Mouse (Mus musculus): Measurements from ENCODE around the gene Chst2. TPM values are rescaled to one million over a fixed set of nuclear protein-coding genes. Genes with fewer than 3 reads are reported as not detected.

Gene Chst2
- polyA plus RNA-seq, 1 experiment = 16.8 TPM

- H3K27ac ChIP-seq (ENCODE audit: insufficient read depth, low read length) = no peak overlapping the region
- no peaks in the 10 kb centered on the region for H3K27me3 ChIP-seq (ENCODE audit: control insufficient read depth, insufficient read depth, low read length)
- no peak for DNase-seq
- TF ChIP-seq POLR2A (IDR thresholded peaks at IDR 0.05; ENCODE audit: borderline replicate concordance, insufficient read depth, low read length) (no peak), CTCF (IDR thresholded peaks at IDR 0.05; ENCODE audit: borderline replicate concordance, insufficient read depth, low read depth, low read length) (no peak)
- no peaks in the 10 kb centered on the region for H3K4me1 ChIP-seq (ENCODE audit: control insufficient read depth, insufficient read depth, low read length)
- H3K4me3 ChIP-seq (replicated peaks; ENCODE audit: insufficient read depth, low read depth, low read length) = no peak overlapping the region
- 74% methylated on average over 4 of the region's 4 CpGs for WGBS
Measured at GRCm38 (mm10) chr9:95428277-95428676, 21.8 kb upstream of the Chst2 start.

- DNase-seq = no peak
- Histone ChIP-seq H3K4me1 (ENCODE audit: control insufficient read depth, insufficient read depth, low read length) (no peaks in the 10 kb centered on the region), H3K27ac (ENCODE audit: insufficient read depth, low read length) (no peak overlapping the region), H3K4me3 (replicated peaks; ENCODE audit: insufficient read depth, low read depth, low read length) (no peak overlapping the region), H3K27me3 (ENCODE audit: control insufficient read depth, insufficient read depth, low read length) (no peaks in the 10 kb centered on the region)
- TF ChIP-seq POLR2A (IDR thresholded peaks at IDR 0.05; ENCODE audit: borderline replicate concordance, insufficient read depth, low read length) = no peak
- TF ChIP-seq CTCF (IDR thresholded peaks at IDR 0.05; ENCODE audit: borderline replicate concordance, insufficient read depth, low read depth, low read length) = no peak
Measured at GRCm38 (mm10) chr9:95413911-95414310, 7.4 kb upstream of the Chst2 start.

GRCm38 (mm10) chr9:95412047-95412446 lies 5.5 kb upstream of the Chst2 start:
- TF ChIP-seq CTCF (IDR thresholded peaks at IDR 0.05; ENCODE audit: borderline replicate concordance, insufficient read depth, low read depth, low read length) (no peak), POLR2A (IDR thresholded peaks at IDR 0.05; ENCODE audit: borderline replicate concordance, insufficient read depth, low read length) (no peak)
- no peak for DNase-seq
- Histone ChIP-seq H3K27me3 (ENCODE audit: control insufficient read depth, insufficient read depth, low read length) (no peaks in the 10 kb centered on the region; the same call in 1 of the 2 replicates), H3K27ac (ENCODE audit: insufficient read depth, low read length) (no peak overlapping the region), H3K4me3 (replicated peaks; ENCODE audit: insufficient read depth, low read depth, low read length) (no peak overlapping the region), H3K4me1 (ENCODE audit: control insufficient read depth, insufficient read depth, low read length) (no peaks in the 10 kb centered on the region)
- 63% methylated on average over 4 of the region's 4 CpGs for WGBS

GRCm38 (mm10) chr9:95407586-95408220 lies 1.2 kb upstream of the Chst2 start:
- WGBS = 4% methylated on average over 24 of the region's 24 CpGs
- Histone ChIP-seq H3K27ac (ENCODE audit: insufficient read depth, low read length) (0 out of 2 replicates have a peak overlapping the region, but pooled peaks have one; percentile 31), H3K4me1 (ENCODE audit: control insufficient read depth, insufficient read depth, low read length) (no peaks in the 10 kb centered on the region), H3K27me3 (ENCODE audit: control insufficient read depth, insufficient read depth, low read length) (no peaks in the 10 kb centered on the region; the same call in 1 of the 2 replicates), H3K4me3 (replicated peaks; ENCODE audit: insufficient read depth, low read depth, low read length) (peak overlapping the region; percentile 58)
- DNase-seq = no peak
- TF ChIP-seq CTCF (IDR thresholded peaks at IDR 0.05; ENCODE audit: borderline replicate concordance, insufficient read depth, low read depth, low read length) (no peak), POLR2A (IDR thresholded peaks at IDR 0.05; ENCODE audit: borderline replicate concordance, insufficient read depth, low read length) (no peak)

GRCm38 (mm10) chr9:95405946-95406570 lies 464 bp downstream of the Chst2 start:
- TF ChIP-seq POLR2A (IDR thresholded peaks at IDR 0.05; ENCODE audit: borderline replicate concordance, insufficient read depth, low read length) (no peak), CTCF (IDR thresholded peaks at IDR 0.05; ENCODE audit: borderline replicate concordance, insufficient read depth, low read depth, low read length) (no peak)
- Histone ChIP-seq H3K27me3 (ENCODE audit: control insufficient read depth, insufficient read depth, low read length) (no peaks in the 10 kb centered on the region; the same call in 1 of the 2 replicates), H3K4me1 (ENCODE audit: control insufficient read depth, insufficient read depth, low read length) (no peaks in the 10 kb centered on the region), H3K27ac (ENCODE audit: insufficient read depth, low read length) (no peak overlapping the region), H3K4me3 (replicated peaks; ENCODE audit: insufficient read depth, low read depth, low read length) (peak overlapping the region; percentile 58)
- WGBS = 1% methylated on average over 72 of the region's 72 CpGs
- DNase-seq = peak; percentile 25 to 58

- no peaks in the 10 kb centered on the region for H3K4me1 ChIP-seq (ENCODE audit: control insufficient read depth, insufficient read depth, low read length)
- H3K27ac ChIP-seq (ENCODE audit: insufficient read depth, low read length) = no peak overlapping the region
- no peaks in the 10 kb centered on the region; the same call in 1 of the 2 replicates for H3K27me3 ChIP-seq (ENCODE audit: control insufficient read depth, insufficient read depth, low read length)
- 2% methylated on average over 30 of the region's 30 CpGs for WGBS
- TF ChIP-seq POLR2A (IDR thresholded peaks at IDR 0.05; ENCODE audit: borderline replicate concordance, insufficient read depth, low read length) = no peak
- TF ChIP-seq CTCF (IDR thresholded peaks at IDR 0.05; ENCODE audit: borderline replicate concordance, insufficient read depth, low read depth, low read length) = 0 out of 2 replicates have a peak, but pooled peaks have one; percentile 35
- H3K4me3 ChIP-seq (replicated peaks; ENCODE audit: insufficient read depth, low read depth, low read length) = peak overlapping the region; percentile 37
- DNase-seq = peak; percentile 40 to 58
Measured at GRCm38 (mm10) chr9:95405511-95405945, 994 bp downstream of the Chst2 start.

- H3K27me3 ChIP-seq (ENCODE audit: control insufficient read depth, insufficient read depth, low read length) = no peaks in the 10 kb centered on the region; the same call in 1 of the 2 replicates
- 64% methylated on average over 38 of the region's 38 CpGs for WGBS
- no peaks in the 10 kb centered on the region for H3K4me1 ChIP-seq (ENCODE audit: control insufficient read depth, insufficient read depth, low read length)
- TF ChIP-seq POLR2A (IDR thresholded peaks at IDR 0.05; ENCODE audit: borderline replicate concordance, insufficient read depth, low read length) (no peak), CTCF (IDR thresholded peaks at IDR 0.05; ENCODE audit: borderline replicate concordance, insufficient read depth, low read depth, low read length) (no peak)
- DNase-seq = peak in 1 of 2 experiments; percentile 8
- peak overlapping the region; percentile 37 for H3K4me3 ChIP-seq (replicated peaks; ENCODE audit: insufficient read depth, low read depth, low read length)
- no peak overlapping the region for H3K27ac ChIP-seq (ENCODE audit: insufficient read depth, low read length)
Measured at GRCm38 (mm10) chr9:95404811-95405465, 1.6 kb downstream of the Chst2 start.
